Mouse (Mus musculus): ENCODE measurements around the gene Galnt7.

The Galnt7 gene

GRCm38 (mm10) chr8:57652456-57653055 is at the start of gene Galnt7:
Gene Galnt7, minus strand, starts transcription at chr8:57653032.
- peak; percentile 76 for DNase-seq (ENCODE audit: low spot score)

GRCm38 (mm10) chr8:57688633-57689032 is 35.8 kb upstream of the Galnt7 start:
- DNase-seq (ENCODE audit: low spot score) = no peak

- no peak for DNase-seq (ENCODE audit: low spot score)
Measured at GRCm38 (mm10) chr8:57685803-57686202, 33.0 kb upstream of the Galnt7 start.

GRCm38 (mm10) chr8:57680044-57680443 is 27.2 kb upstream of the Galnt7 start:
- no peak for DNase-seq (ENCODE audit: low spot score)

- DNase-seq (ENCODE audit: low spot score) = no peak
Measured at GRCm38 (mm10) chr8:57664121-57664520, 11.3 kb upstream of the Galnt7 start.

GRCm38 (mm10) chr8:57660019-57660418 is 7.2 kb upstream of the Galnt7 start:
- DNase-seq (ENCODE audit: low spot score) = no peak

- DNase-seq (ENCODE audit: low spot score) = no peak
Measured at GRCm38 (mm10) chr8:57656446-57656845, 3.6 kb upstream of the Galnt7 start.

- DNase-seq (ENCODE audit: low spot score) = no peak
Measured at GRCm38 (mm10) chr8:57654146-57654545, 1.3 kb upstream of the Galnt7 start.

- DNase-seq (ENCODE audit: low spot score) = peak; percentile 14
Measured at GRCm38 (mm10) chr8:57653768-57654125, 915 bp upstream of the Galnt7 start.

GRCm38 (mm10) chr8:57653056-57653767 is 380 bp upstream of the Galnt7 start:
- DNase-seq (ENCODE audit: low spot score) = peak; percentile 56

- DNase-seq (ENCODE audit: low spot score) = peak; percentile 75
Measured at GRCm38 (mm10) chr8:57651689-57652455, 960 bp downstream of the Galnt7 start.

GRCm38 (mm10) chr8:57651357-57651688 is 1.5 kb downstream of the Galnt7 start:
- DNase-seq (ENCODE audit: low spot score) = no peak

- no peak for DNase-seq (ENCODE audit: low spot score)
Measured at GRCm38 (mm10) chr8:57650216-57650615, 2.6 kb downstream of the Galnt7 start.

- no peak for DNase-seq (ENCODE audit: low spot score)
Measured at GRCm38 (mm10) chr8:57647566-57647965, 5.3 kb downstream of the Galnt7 start.

GRCm38 (mm10) chr8:57644281-57644680 is 8.6 kb downstream of the Galnt7 start:
- no peak for DNase-seq (ENCODE audit: low spot score)

- no peak for DNase-seq (ENCODE audit: low spot score)
Measured at GRCm38 (mm10) chr8:57642722-57643121, 10.1 kb downstream of the Galnt7 start.

- DNase-seq (ENCODE audit: low spot score) = no peak
Measured at GRCm38 (mm10) chr8:57638925-57639324, 13.9 kb downstream of the Galnt7 start.

- DNase-seq (ENCODE audit: low spot score) = no peak
Measured at GRCm38 (mm10) chr8:57637599-57638280, 15.1 kb downstream of the Galnt7 start.

- DNase-seq (ENCODE audit: low spot score) = no peak
Measured at GRCm38 (mm10) chr8:57636698-57637097, 16.1 kb downstream of the Galnt7 start.

- DNase-seq (ENCODE audit: low spot score) = no peak
Measured at GRCm38 (mm10) chr8:57636281-57636680, 16.6 kb downstream of the Galnt7 start.

- no peak for DNase-seq (ENCODE audit: low spot score)
Measured at GRCm38 (mm10) chr8:57631780-57632179, 21.1 kb downstream of the Galnt7 start.

- no peak for DNase-seq (ENCODE audit: low spot score)
Measured at GRCm38 (mm10) chr8:57630148-57630547, 22.7 kb downstream of the Galnt7 start.
